Mouse (Mus musculus) CD4-positive, CD25-positive, alpha-beta regulatory T cell, adult 4 months (primary cell): ENCODE data around the gene Kit. TPM values are rescaled to one million over a fixed set of nuclear protein-coding genes. Genes with fewer than 3 reads are reported as not detected.

ENCODE experiments used
- ATAC-seq: one replicate; pipeline ENCODE4 v1.8.0; 2017
- polyA plus RNA-seq, 2 experiments: library from polyadenylated mRNA; unstranded; fragments of 100-300 nt; shearing (Covaris generic); gene quantifications; one replicate each; pipeline ENCODE4 v1.2.1; 2017

Gene Kit
- polyA plus RNA-seq, 2 experiments from 2014 or later, result 0.50 to 1.8 TPM

GRCm38 (mm10) chr5:75590961-75591360 lies 16.2 kb downstream of the Kit start:
- no peak for ATAC-seq

- ATAC-seq, result no peak
Observed at GRCm38 (mm10) chr5:75591567-75591966, 16.9 kb downstream of the Kit start.

- no peak for ATAC-seq
Observed at GRCm38 (mm10) chr5:75595319-75595718, 20.6 kb downstream of the Kit start.

GRCm38 (mm10) chr5:75596211-75596610 lies 21.5 kb downstream of the Kit start:
- no peak for ATAC-seq

- no peak for ATAC-seq
Observed at GRCm38 (mm10) chr5:75597316-75597715, 22.6 kb downstream of the Kit start.

- no peak for ATAC-seq
Observed at GRCm38 (mm10) chr5:75598491-75598890, 23.8 kb downstream of the Kit start.

- no peak for ATAC-seq
Observed at GRCm38 (mm10) chr5:75599991-75600390, 25.3 kb downstream of the Kit start.

GRCm38 (mm10) chr5:75604238-75604637 lies 29.5 kb downstream of the Kit start:
- ATAC-seq, result no peak

GRCm38 (mm10) chr5:75606898-75607297 lies 32.2 kb downstream of the Kit start:
- ATAC-seq, result no peak

GRCm38 (mm10) chr5:75607971-75608370 lies 33.3 kb downstream of the Kit start:
- ATAC-seq, result no peak

- no peak for ATAC-seq
Observed at GRCm38 (mm10) chr5:75612380-75612779, 37.7 kb downstream of the Kit start.

- no peak for ATAC-seq
Observed at GRCm38 (mm10) chr5:75612926-75613325, 38.2 kb downstream of the Kit start.

- no peak for ATAC-seq
Observed at GRCm38 (mm10) chr5:75615000-75615571, 40.4 kb downstream of the Kit start.

GRCm38 (mm10) chr5:75615624-75616023 lies 40.9 kb downstream of the Kit start:
- no peak for ATAC-seq

- ATAC-seq, result no peak
Observed at GRCm38 (mm10) chr5:75622401-75622800, 47.7 kb downstream of the Kit start.

- no peak for ATAC-seq
Observed at GRCm38 (mm10) chr5:75623007-75623406, 48.3 kb downstream of the Kit start.

- no peak for ATAC-seq
Observed at GRCm38 (mm10) chr5:75623520-75623919, 48.8 kb downstream of the Kit start.

GRCm38 (mm10) chr5:75623993-75624706 lies 49.4 kb downstream of the Kit start:
- ATAC-seq, result no peak

GRCm38 (mm10) chr5:75625059-75625458 lies 50.3 kb downstream of the Kit start:
- no peak for ATAC-seq

GRCm38 (mm10) chr5:75626284-75626683 lies 51.6 kb downstream of the Kit start:
- no peak for ATAC-seq

- no peak for ATAC-seq
Observed at GRCm38 (mm10) chr5:75626703-75627102, 52.0 kb downstream of the Kit start.

- no peak for ATAC-seq
Observed at GRCm38 (mm10) chr5:75632257-75632656, 57.5 kb downstream of the Kit start.

GRCm38 (mm10) chr5:75632846-75633640 lies 58.3 kb downstream of the Kit start:
- no peak for ATAC-seq

GRCm38 (mm10) chr5:75635385-75635784 lies 60.7 kb downstream of the Kit start:
- ATAC-seq, result no peak
